Mouse (Mus musculus): ENCODE measurements at regions not wholly inside any gene's neighbourhood (a gene's known extent, or its start where the extent isn't known, plus 50 kb on each side); places are given as distances from the start of the nearest gene placed in this dataset.

GRCm38 (mm10) chr4:7997575-7997953 is 241.3 kb downstream of the Car8 start:
- TF ChIP-seq CTCF (IDR thresholded peaks at IDR 0.05; ENCODE audit: insufficient read depth, low read length) (no peak), POLR2A (IDR thresholded peaks at IDR 0.05; ENCODE audit: borderline replicate concordance, extremely low read depth, low read depth, low read length) (no peak)

All from lung, adult 2 months (tissue).